Mouse (Mus musculus) thymus, postnatal 14 days (tissue): Measurements from ENCODE around the gene Aplp2.

ENCODE experiments used
- DNase-seq: peaks from one replicate; pipeline ENCODE4 v3.0.0; 2021

Aplp2 gene

DNA sequence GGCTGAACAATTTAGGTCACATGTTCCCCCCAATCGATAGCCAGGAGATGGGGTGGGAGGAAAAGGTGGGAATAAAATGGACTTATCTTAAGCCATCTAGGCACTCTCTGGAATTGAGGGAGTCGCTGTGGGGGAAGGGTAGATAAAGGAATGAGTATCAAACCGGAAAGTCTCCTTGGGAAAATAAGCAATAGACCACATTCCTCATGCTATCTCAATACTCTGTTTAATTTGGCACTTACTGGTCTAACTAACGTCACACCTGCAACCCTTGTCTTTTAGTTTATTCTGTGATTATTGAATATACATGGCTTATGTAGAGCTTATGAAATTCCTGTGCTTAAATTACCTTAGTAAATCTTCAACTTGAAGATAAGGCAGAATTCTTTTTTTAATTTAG lies 11.9 kb upstream of the Aplp2 start:
- no peak for DNase-seq

DNA sequence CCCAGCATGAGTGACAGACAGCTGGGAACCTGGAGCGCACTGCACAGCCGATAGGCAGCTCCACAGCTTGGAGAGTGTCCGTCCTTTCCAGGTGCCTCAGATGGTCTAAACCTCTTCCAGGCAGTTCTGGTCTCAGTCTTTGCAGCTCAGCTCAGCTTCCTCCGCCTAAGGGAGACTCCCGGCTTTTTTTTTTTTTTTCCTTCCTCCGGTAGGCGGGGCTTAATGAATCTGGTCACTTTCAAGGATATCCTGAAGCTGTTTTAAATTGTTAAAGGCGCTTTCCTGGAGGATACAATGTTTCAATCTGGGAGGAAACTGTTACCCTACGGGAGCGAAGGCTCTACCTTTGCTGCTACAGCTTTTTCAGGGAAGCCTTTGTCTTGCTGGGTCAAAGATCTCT lies 9.6 kb upstream of the Aplp2 start:
- no peak for DNase-seq

DNA sequence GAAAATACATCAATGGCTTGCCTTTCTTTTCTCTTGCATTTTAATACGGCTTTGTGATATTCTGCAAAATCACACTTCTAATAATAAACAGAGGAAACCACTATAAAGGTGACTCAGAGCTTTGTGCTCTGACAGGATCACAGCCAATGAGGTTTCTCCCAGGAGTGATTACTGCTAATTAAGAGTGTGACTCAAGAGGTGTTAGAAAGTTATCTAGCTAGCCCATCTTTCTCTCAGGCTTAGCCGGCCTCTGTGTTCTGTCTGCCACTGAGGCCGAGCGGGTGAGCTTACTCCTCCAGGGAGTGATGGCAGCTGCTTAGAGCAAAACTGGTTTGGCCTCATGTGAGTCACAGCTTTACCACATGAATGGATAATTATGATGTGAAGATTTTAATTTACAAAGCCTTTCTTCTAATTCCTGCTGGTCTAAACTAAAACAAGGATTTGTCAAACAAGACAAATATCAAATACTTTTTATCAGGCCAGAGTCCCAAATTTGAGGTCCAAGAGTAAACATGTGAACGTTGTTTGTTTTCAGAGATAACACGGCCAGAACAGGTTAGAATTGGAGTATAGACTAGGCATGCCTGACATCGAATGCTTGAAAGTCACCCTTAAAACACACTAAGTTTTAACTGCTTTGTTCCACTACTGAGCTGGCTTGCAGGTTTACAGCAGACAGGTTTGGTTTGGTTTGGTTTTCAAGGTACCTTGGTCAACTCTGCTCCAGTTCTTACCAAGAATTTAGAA lies 6.2 kb upstream of the Aplp2 start:
- no peak for DNase-seq

DNA sequence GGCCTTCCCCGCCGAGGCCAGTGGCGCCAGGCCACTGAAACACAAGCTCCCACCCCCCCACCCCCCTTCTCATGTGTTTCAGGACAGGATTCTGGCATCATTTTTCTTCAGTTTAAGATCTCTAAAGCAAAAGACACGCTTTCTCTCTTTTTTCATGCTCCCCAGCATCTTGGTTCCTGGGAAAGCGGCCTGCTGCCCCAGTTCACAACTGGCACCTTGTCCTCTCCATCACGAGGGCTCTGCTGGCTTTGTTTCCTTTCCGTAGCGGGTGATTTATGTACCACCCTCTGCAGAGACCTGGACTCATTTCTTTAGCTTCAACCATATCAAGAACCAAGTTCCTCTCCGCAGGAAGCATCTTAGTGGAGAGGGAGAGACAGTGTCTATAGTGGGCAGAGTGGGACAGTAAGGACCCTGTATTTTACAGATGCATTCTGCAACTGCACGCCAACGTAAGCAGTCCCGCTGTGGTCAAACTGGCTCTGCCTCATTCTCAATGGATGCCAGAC lies 939 bp upstream of the Aplp2 start:
- DNase-seq: peak; percentile 8

DNA sequence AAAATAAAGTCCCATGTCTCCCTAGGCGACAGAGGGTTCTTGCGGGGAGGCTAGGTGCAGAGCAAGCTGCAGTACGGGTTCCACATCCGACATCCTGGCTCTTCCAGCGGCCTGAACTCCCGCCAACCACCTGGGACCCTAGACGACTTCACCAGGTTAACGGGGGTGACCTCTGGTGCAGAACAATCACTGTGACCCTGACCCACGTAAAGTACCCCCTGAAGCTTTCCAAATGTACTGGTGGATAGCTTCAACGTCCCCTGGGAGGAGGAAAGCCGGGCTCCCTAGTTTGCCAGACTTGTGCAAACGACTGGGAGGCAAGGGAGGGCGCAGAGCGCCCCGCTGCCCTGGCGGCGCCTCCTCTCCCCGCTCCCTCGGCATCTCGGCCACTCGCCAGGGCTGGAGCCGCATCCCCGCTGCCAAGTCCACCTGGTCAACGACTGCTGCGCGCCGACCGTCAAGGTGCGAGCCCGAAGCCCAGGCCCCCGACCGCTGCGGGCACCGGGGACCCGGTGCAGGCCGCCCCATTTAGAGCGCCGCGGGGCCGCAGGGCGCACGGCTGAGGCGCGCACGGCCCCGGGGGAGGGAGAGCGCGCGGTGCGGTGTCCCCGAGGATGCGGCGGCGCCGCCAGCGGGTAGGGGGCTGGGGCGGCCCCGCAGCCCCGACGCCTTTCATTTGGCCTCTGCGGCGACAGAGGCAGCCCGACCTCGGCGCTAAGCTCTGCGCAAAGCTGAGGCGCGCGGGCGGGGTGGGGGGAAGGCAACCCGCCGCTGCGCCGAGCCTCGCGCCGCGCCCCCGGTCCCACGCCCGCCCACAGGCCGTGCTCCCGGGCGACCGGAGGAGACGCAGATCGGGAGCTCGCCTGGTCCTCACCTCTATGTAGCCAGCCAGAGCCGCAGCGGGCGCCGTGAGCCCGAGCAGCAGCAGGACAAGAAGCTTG lies 596 bp downstream of the Aplp2 start:
- peak; percentile 32 for DNase-seq

DNA sequence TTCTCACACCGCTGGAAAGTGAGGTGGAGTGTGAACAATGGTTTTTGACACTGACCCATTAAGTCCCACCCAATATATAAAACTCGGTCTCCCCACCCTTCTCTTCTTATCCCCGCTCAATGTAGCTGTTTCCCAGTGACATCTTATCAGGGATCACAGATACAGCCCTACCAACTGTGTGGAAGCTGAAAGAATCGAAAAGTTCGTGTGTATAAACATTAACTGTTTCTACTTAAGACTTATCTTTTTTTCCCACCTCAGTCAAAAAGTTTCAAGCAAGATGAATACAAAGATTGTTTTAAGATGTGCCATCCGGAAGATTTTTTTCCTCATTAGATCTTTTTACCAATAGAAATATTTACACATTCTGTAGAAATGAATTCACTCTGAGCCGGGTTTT lies 1.5 kb downstream of the Aplp2 start:
- no peak for DNase-seq

DNA sequence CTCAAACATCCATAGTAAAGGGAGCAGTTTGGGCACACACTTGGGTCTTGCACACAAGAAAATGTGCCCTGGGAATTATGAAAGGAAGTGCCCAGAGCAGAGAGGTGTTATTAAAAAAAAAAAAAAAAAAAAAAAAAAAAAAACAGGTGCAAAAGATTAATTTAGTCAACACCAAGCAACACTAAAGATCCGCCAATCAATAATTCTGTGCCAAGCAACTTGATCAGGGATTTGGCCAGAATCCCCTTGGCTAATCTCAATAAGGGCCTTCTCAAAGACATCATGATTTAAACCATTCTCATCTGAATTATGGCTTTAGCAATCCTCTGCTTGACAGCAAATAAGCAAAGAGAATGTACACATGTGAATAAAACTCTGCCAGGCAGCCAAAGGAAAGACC lies 2.1 kb downstream of the Aplp2 start:
- no peak for DNase-seq

DNA sequence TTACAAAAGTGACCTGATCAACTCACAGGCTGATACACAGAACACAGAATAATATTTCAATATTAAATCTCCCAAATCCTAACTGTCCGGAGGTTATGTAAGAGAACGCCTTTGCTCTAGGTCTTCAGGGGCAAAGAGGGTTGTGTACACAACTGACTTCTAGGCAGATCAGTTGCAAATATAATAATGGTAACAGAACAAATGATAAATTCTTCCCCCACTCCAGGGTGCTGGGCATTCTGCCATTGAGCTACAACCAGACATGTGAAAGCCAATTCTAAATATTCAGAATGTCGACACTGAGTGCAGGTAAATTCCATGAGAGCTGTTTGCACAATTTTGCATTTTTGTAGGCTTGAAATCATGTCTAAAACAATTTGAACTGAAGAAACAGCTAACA lies 3.9 kb downstream of the Aplp2 start:
- no peak for DNase-seq

DNA sequence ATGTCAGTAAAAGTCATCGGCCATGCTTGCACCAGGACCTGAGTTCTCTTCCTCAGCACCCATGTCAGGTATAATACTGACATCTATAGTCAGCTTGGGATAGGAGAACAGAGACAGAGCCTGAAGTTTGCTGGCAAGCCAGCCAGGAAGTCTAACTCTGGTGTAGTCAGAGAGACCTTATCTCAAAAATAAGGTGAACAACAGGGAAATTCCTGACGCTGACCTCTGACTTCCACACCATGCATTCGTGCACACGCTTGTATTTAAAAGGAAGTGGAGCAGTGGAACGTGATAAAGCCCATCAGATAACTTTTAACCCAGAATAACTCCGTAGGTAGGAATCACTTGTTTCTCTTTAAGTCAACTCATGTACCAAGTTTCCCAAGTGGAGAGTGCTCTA lies 6.9 kb downstream of the Aplp2 start:
- DNase-seq: no peak

DNA sequence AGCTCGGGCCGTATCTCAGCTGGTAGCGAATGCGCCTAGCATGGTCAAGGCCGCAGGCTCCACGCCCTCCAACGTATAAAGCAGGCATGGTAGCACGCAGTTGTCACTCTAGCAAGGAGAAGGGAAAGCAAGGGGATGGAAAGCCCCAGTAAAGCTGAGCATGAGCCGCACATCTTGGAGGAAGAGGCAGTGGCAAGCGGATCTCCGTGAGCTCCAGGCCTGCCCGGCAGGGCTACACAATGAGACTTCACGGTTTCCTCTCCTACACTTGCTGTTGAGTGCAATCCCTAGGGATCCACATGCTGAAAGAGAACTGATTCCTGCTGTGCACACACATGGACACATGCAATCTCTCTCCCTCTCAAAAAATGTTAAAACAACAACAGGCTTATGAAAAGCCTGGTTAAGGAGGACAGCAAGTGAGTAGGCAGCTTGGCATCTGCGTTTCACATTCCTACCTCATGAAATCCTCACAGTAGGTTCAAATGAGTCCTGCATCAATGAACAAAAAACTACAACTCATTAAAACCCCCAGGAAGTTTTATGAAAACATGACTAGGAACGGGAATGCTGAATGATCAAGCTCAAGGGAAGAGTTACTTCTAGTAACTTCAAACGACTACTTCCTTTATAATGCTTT lies 7.9 kb downstream of the Aplp2 start:
- no peak for DNase-seq

DNA sequence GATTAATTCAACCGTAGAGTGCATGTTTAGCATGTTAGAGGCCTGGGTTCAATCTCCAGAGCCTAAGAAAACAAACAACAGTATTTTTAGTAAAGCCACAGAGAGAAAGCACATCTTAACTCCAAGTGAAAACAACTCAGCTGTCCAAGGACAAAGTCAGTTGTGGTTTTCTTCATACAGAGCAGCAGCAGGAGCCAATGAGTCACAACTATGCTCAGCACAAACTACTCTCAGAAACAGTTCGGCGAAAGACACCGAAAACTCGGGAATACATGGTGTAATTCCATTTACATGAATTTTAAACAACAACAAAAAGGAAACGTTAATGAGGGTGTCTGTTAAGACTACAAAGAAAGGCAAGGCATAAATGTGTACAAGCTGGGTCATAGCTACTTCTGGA lies 8.5 kb downstream of the Aplp2 start:
- no peak for DNase-seq

DNA sequence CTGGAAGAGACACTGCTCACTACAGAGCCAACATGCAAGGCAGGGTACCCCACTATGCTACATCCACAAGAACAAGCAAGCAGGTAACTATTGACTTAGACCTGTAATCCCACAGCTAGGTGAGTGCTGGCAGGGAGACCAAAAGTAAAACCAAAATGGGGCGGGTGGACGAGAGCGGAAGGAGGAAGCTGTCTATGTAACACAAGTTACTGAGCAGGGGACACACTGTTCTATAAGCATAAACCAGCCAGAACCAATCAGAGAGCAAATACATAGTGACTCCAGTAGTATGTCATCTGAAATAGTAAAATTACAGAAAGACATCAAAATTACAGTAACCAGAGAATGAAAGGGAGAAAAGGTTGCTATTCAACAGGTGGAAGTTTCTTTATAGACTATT lies 13.0 kb downstream of the Aplp2 start:
- DNase-seq: no peak

DNA sequence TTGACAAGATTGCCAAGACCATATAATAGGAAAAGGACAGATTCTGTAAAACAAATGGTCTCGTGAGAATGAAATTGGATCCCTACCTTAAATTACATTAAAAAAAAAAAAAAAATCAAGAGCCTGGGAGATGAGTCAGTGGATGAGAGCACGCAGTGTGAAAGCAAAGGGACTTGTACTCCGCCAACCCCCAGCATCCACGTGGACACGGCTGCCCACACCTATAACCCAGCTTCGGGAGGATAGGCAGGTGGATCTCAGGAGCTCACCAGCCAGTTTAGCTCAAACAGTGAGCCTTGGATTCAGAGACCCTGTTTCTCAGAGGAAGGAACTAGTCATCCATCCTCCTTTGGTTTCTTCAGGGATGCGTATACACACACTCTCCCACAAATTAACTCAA lies 13.8 kb downstream of the Aplp2 start:
- no peak for DNase-seq

DNA sequence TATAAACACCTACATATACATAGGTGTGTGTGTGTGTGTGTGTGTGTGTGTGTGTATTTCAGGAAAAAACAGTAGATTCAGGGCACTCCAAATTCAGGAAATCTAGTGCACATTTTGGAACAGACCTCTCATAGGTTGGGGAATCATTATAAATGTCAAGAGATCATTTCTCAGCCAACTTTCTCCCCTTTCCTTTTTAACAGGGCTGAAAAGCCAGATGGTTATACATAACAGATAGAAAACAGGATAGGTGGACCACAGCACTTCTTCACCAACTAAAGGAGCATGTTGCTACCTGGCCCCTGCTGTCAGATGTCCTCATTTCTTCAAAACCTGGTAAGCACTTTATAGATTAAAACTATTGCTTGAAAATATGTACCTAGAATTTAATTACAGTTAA lies 14.9 kb downstream of the Aplp2 start:
- DNase-seq: no peak

DNA sequence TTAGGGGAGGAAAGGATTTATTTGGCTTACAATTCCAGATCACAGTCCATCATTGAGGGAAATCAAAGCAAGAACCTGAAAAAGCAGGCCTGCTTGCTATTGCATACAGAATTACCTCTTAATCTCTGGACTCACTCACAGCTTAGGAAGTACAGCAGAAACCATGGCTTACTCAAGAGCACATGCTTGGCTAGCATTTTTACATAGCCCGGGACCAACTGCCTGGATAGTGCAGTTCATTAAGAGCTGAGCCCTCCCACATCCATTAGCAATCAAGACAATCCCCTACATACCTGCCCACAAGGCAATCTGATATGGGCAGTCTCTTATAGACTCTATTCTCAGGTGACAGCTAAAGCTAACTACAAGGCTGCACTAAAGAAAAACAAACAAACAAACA lies 16.0 kb downstream of the Aplp2 start:
- DNase-seq: no peak

DNA sequence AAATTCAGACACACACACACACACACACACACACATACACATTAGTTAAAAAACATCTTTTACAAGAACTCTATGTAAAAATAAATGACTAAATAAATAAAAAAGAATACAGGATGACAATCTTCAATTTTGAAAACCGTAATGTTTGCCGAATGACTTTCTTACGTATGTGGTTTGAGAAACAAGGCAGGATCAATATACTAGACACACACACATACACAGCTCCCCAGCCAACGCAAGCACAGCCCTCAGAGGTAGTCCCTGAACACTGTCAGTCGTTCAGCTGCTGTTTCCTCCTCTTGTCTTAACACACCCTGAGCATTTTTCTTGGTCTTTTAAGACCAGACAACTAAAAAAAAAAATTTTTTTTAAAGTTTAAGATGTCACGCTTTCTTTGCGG lies 19.2 kb downstream of the Aplp2 start:
- DNase-seq: no peak

DNA sequence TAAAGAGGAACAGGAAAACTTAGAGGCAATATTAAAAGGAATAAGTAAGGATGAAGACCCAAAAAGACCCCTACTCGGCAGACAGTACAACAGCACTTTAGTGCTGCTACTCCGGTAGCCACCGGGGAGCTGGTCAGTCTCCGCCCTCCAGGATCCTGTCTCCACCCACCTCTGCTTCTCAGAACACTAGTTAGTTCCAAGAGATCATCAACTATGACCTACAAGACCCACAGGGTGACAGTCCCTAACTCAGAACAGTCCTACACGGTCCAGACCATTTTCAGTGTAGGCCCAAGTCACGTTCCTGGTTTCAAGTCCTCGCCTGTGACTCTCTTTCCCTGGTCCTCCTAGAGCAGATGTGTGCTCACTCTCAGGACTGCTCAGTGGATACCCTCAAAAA lies 20.1 kb downstream of the Aplp2 start:
- no peak for DNase-seq

DNA sequence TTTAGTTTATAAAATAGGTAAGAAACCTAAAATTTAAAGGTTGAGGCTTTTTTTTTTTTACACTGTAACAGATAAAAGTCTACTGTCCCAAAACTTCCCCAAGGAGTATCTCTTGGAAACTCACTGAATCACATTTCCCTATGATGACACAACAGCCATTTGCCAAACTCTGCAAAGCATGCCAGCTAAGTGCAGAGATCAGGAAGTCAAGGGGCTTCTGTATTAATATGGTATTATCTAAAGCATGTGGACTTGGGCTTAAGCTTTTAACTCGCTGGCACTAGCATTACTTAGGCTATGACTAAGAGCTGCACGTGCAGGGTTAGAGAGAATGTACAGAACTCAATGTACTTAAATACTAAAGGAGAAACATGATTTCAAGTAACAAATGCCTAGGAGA lies 22.4 kb downstream of the Aplp2 start:
- no peak for DNase-seq

DNA sequence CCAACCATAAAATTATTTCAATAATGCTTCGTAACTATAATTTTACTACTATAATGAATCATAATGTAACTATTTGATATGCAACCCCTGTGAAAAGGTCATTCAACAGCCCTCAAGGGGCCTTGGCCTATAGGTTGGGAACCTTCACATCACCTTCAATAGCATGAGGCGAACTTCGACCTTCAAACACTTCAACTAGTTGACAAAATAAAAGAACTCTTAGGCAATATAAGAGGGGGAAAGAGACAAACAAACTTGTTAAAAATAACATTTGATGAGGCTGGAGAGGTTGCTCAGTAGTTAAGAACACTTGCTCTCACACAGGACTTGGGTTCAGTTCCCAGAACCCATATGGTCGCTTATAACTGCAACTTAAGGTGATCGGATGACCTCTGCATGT lies 27.2 kb downstream of the Aplp2 start:
- no peak for DNase-seq

DNA sequence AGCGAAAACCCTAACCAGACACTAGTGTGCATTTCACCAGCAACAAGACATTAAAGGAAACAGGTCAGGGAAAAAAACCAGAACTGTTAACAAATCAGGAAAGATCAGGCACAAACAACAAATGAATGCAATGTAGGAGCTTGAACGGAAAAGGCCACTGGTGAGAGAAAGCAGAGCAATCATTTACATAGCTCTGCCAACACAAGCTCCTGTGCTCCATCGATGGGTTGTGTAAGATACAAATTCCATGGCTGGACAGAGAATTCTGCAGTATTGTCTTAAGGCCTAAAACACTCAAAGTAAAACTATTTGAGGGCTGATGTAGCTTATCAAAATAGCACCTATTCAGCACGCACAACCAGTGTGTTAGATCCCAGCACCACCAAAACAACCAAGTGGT lies 28.6 kb downstream of the Aplp2 start:
- DNase-seq: no peak

DNA sequence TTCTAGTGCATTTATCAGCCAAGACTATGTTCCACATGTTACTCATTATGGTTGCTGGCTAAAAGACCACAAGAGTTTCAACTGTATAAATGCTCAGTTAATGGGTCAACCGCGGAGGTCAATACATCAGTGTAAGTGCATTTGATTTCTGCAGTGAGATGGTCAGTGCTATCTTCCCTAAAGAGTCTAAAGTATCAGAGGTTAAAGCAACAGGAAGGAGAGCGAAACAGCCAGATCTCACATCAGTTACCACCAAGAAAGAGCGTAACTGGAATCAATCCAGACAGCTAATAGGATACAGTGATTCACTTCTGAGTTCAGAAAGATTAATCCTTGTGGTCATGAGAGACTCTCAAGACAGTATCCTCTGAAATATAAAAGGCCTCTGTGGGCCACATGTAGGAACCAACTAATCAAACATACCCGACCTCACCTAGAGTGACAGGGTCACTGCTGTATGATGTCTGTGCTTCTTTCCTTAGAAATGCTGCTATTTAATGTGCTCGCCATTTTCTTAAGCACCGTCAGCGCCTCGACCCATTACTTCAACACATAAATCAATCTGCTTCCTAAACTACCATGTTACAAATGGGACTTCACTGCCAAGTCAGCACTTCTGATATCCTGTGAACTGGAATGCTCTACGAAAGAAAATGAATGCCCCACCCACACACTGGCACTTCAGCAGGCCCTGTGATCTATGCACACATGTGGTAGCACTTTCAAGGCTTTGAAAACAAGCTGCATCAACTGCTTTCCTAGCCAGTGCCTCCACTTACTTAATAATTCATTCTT lies 30.1 kb downstream of the Aplp2 start:
- no peak for DNase-seq

DNA sequence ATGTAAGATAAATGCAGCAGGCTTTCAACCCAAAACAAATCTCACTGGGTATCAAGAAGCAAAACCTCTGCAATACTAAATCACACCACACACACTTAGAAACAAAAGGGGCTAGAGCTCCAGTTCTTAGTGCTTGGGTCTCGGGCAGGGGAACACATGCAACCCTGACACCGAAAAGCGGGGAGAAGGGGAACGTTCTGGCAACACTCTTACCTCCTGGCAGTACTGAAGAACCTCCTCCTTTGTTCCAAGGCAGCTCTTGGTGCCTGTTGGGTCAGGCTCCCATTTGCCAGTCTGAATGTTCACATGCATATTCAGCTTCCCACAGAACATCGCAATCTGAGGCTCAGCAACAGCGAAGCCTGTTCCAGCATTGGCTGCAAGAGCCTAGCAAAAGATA lies 33.9 kb downstream of the Aplp2 start:
- no peak for DNase-seq
